Mouse (Mus musculus) embryonic facial prominence, embryonic 11.5 days (tissue): Measurements from ENCODE around the gene Ly6c2. TPM values are rescaled to one million over a fixed set of nuclear protein-coding genes. Genes with fewer than 3 reads are reported as not detected.
A peak's percentile ranks its signal among the peaks of the same experiment; 100 is the strongest.
"Not testable (repeated sequence)": the region's sequence is repeated elsewhere in the genome, so short reads cannot be mapped to it uniquely, and the experiment has no call there.

Experiments
- ATAC-seq: fragments of 200-750 bp; cut with Nextera tagmentation; replicated peaks from 2 replicates; pipeline ENCODE4 v1.8.0; 2017; ENCODE audit warnings: low read depth; ENCODE audit not compliant: insufficient number of reproducible peaks, low FRiP score, low TSS enrichment
- DNase-seq: peaks from one replicate; pipeline ENCODE4 v3.0.0-alpha.2; 2015; ENCODE audit warnings: low spot score
- H3K27ac ChIP-seq: fragments of 300-500 bp; sonication (generic); replicated peaks from 2 replicates; pipeline ENCODE4 v1.5.1; 2014; ENCODE audit warnings: mild to moderate bottlenecking, low read depth, low read length, control low read depth
- H3K27me3 ChIP-seq: fragments of 300-500 bp; sonication (generic); 2 replicates; pipeline ENCODE4 v1.6.1; 2014; ENCODE audit warnings: mild to moderate bottlenecking, low read length, moderate library complexity, mixed read lengths; ENCODE audit not compliant: control insufficient read depth, insufficient read depth
- H3K36me3 ChIP-seq: fragments of 300-500 bp; sonication (generic); replicated peaks from 2 replicates; pipeline ENCODE4 v1.6.1; 2014; ENCODE audit warnings: low read depth, mild to moderate bottlenecking, low read length, moderate library complexity, mixed read lengths; ENCODE audit not compliant: control insufficient read depth, insufficient read depth
- H3K4me1 ChIP-seq: fragments of 300-500 bp; sonication (generic); 2 replicates; pipeline ENCODE4 v1.6.1; 2014; ENCODE audit warnings: low read length, mixed read lengths; ENCODE audit not compliant: control insufficient read depth, insufficient read depth
- H3K4me2 ChIP-seq: fragments of 300-500 bp; sonication (generic); 2 replicates; pipeline ENCODE4 v1.6.1; 2014; ENCODE audit warnings: low read depth, mild to moderate bottlenecking, control low read depth, low read length, moderate library complexity
- H3K4me3 ChIP-seq: fragments of 300-500 bp; sonication (generic); 2 replicates; pipeline ENCODE4 v1.5.1; 2014; ENCODE audit warnings: low read depth, low read length, control low read depth
- H3K9ac ChIP-seq: fragments of 300-500 bp; sonication (generic); replicated peaks from 2 replicates; pipeline ENCODE4 v1.6.1; 2014; ENCODE audit warnings: mild to moderate bottlenecking, control low read depth, low read length
- H3K9me3 ChIP-seq: fragments of 300-500 bp; sonication (generic); replicated peaks from 2 replicates; pipeline ENCODE4 v1.6.1; 2016; ENCODE audit warnings: mild to moderate bottlenecking, low read length, inconsistent platforms, mixed read lengths; ENCODE audit not compliant: control insufficient read depth
- WGBS: fragments of 180-500 bp; shearing (Covaris S2); extraction: QIAGEN DNeasy Blood & Tissue Kit; methylation state at CpG from one replicate; pipeline ENCODE4 v1.1.7; 2014; 5-methylcytosine and 5-hydroxymethylcytosine counted together
- polyA plus RNA-seq: library from polyadenylated mRNA; unstranded; fragments of >200 nt; fragmentation: Nextera tagmentation; extraction: Ambion mirVana; gene quantifications from 2 replicates; pipeline ENCODE4 v1.2.1, GENCODE M21; 2014

Gene Ly6c2
- 0.71 TPM in 1 of 2 replicates, not detected in the other for polyA plus RNA-seq

GRCm38 (mm10) chr15:75111861-75112630 is at the start of gene Ly6c2:
Ly6c2 (minus strand) TSS chr15:75111970.
- not testable (repeated sequence) for H3K4me3 ChIP-seq, H3K4me1 ChIP-seq, ATAC-seq, H3K36me3 ChIP-seq, H3K9ac ChIP-seq, H3K9me3 ChIP-seq, DNase-seq, H3K4me2 ChIP-seq, H3K27ac ChIP-seq, H3K27me3 ChIP-seq
- no CpG with 5 or more reads among the region's 1 CpGs for WGBS

GRCm38 (mm10) chr15:75157646-75158045 is 45.9 kb upstream of the Ly6c2 start:
- no peaks in the 10 kb centered on the region for H3K36me3 ChIP-seq
- no peak overlapping the region for H3K9ac ChIP-seq
- no peak overlapping the region for H3K4me2 ChIP-seq
- DNase-seq: no peak
- ATAC-seq: no peak
- H3K27ac ChIP-seq: no peak overlapping the region
- no peak overlapping the region for H3K4me3 ChIP-seq
- H3K4me1 ChIP-seq: no peaks in the 10 kb centered on the region
- 44% methylated on average over 1 of the region's 1 CpGs for WGBS
- no peaks in the 10 kb centered on the region for H3K27me3 ChIP-seq
- H3K9me3 ChIP-seq: no peaks in the 10 kb centered on the region

GRCm38 (mm10) chr15:75154940-75155339 is 43.2 kb upstream of the Ly6c2 start, which contains the start of gene Ly6g:
Ly6g (plus strand) TSS chr15:75155240.
- Histone ChIP-seq H3K4me2 (no peak within 1 kb of the TSS), H3K4me3 (no peak within 1 kb of the TSS), H3K4me1 (no peaks in the 10 kb centered on the region), H3K27ac (no peak within 1 kb of the TSS), H3K36me3 (no peaks in the 10 kb centered on the region), H3K27me3 (no peaks in the 10 kb centered on the region), H3K9ac (no peak within 1 kb of the TSS), H3K9me3 (no peaks in the 10 kb centered on the region)
- WGBS: 88% methylated on average over 1 of the region's 1 CpGs
- no peak for DNase-seq
- ATAC-seq: no peak

- no peak overlapping the region for H3K27ac ChIP-seq
- H3K4me3 ChIP-seq: no peak overlapping the region
- H3K4me2 ChIP-seq: no peak overlapping the region
- ATAC-seq: no peak
- H3K4me1 ChIP-seq: no peaks in the 10 kb centered on the region
- H3K27me3 ChIP-seq: no peaks in the 10 kb centered on the region
- no peak overlapping the region for H3K9ac ChIP-seq
- no peaks in the 10 kb centered on the region for H3K36me3 ChIP-seq
- no peak for DNase-seq
- H3K9me3 ChIP-seq: no peaks in the 10 kb centered on the region
Observed at GRCm38 (mm10) chr15:75153087-75153486, 41.3 kb upstream of the Ly6c2 start.

GRCm38 (mm10) chr15:75143735-75144134 is 32.0 kb upstream of the Ly6c2 start:
- WGBS: 69% methylated on average over 3 of the region's 3 CpGs
- ATAC-seq: no peak
- DNase-seq: no peak

GRCm38 (mm10) chr15:75141812-75142360 is 30.1 kb upstream of the Ly6c2 start:
- not testable (repeated sequence) for H3K9ac ChIP-seq, H3K27ac ChIP-seq, H3K9me3 ChIP-seq, ATAC-seq, H3K4me1 ChIP-seq, H3K4me2 ChIP-seq, H3K36me3 ChIP-seq, H3K4me3 ChIP-seq, H3K27me3 ChIP-seq
- peak; percentile 12 for DNase-seq
- 46% methylated on average over 6 of the region's 6 CpGs for WGBS

More at GRCm38 (mm10) chr15:75143735-75144134, 32.0 kb upstream of the Ly6c2 start:
- H3K4me3 ChIP-seq: no peak overlapping the region
- H3K27me3 ChIP-seq: no peaks in the 10 kb centered on the region
- H3K27ac ChIP-seq: no peak overlapping the region
- no peaks in the 10 kb centered on the region for H3K9me3 ChIP-seq
- H3K36me3 ChIP-seq: no peaks in the 10 kb centered on the region
- H3K4me2 ChIP-seq: no peak overlapping the region
- H3K9ac ChIP-seq: no peak overlapping the region
- no peaks in the 10 kb centered on the region for H3K4me1 ChIP-seq

- not testable (repeated sequence) for H3K9me3 ChIP-seq, H3K27me3 ChIP-seq, H3K27ac ChIP-seq, H3K36me3 ChIP-seq, H3K4me3 ChIP-seq, H3K4me1 ChIP-seq, H3K4me2 ChIP-seq, H3K9ac ChIP-seq, DNase-seq, ATAC-seq
- 70% methylated on average over 3 of the region's 3 CpGs for WGBS
Observed at GRCm38 (mm10) chr15:75137739-75138138, 26.0 kb upstream of the Ly6c2 start.

- not testable (repeated sequence) for ATAC-seq, H3K4me1 ChIP-seq, H3K9me3 ChIP-seq, H3K36me3 ChIP-seq, H3K4me3 ChIP-seq, H3K27me3 ChIP-seq, H3K27ac ChIP-seq, H3K4me2 ChIP-seq, DNase-seq, H3K9ac ChIP-seq
- 100% methylated on average over 1 of the region's 2 CpGs for WGBS
Observed at GRCm38 (mm10) chr15:75135090-75135783, 23.5 kb upstream of the Ly6c2 start.
